Mouse (Mus musculus) myocyte (in vitro differentiated cells): ENCODE results near the gene Tnrc18.

Experiments used
- CEBPB ChIP-seq: IDR thresholded peaks from 2 replicates; pipeline ENCODE4 v1.6.1; 2011; ENCODE audit warnings: mild to moderate bottlenecking, moderate library complexity; ENCODE audit not compliant: poor library complexity, insufficient read depth, severe bottlenecking
- E2F4 ChIP-seq: IDR thresholded peaks from one replicate; pipeline ENCODE4 v1.6.1; 2011; ENCODE audit warnings: mild to moderate bottlenecking, control low read depth, moderate library complexity; ENCODE audit not compliant: insufficient read depth
- MAX ChIP-seq: IDR thresholded peaks from one replicate; pipeline ENCODE4 v1.6.1; 2011; ENCODE audit warnings: low read depth, mild to moderate bottlenecking, control low read depth
- MYOD1 ChIP-seq, 3 experiments: IDR thresholded peaks; one replicate each; pipeline ENCODE4 v1.6.1; 2011; ENCODE audit warnings: control low read depth in 2 of 3, low read depth in 2 of 3, mild to moderate bottlenecking in 2 of 3, moderate library complexity in 1 of 3; ENCODE audit not compliant: insufficient read length in 2 of 3, control insufficient read depth in 1 of 3
- MYOG ChIP-seq, 3 experiments: IDR thresholded peaks; one replicate each; pipeline ENCODE4 v1.6.1; 2011; ENCODE audit warnings: control low read depth in 2 of 3, low read depth in 2 of 3, mild to moderate bottlenecking in 2 of 3; ENCODE audit not compliant: insufficient read length in 2 of 3, control insufficient read depth in 1 of 3, insufficient read depth in 1 of 3
- POLR2A ChIP-seq: IDR thresholded peaks from one replicate; pipeline ENCODE4 v1.6.1; 2011; ENCODE audit warnings: low read depth, mild to moderate bottlenecking, control low read depth, moderate library complexity; ENCODE audit not compliant: insufficient read length
- POLR2AphosphoS2 ChIP-seq: IDR thresholded peaks from one replicate; pipeline ENCODE4 v1.6.1; 2011; ENCODE audit warnings: low read depth, control low read depth; ENCODE audit not compliant: insufficient read length
- REST ChIP-seq: IDR thresholded peaks from one replicate; pipeline ENCODE4 v1.6.1; 2011; ENCODE audit warnings: mild to moderate bottlenecking, control low read depth, moderate library complexity; ENCODE audit not compliant: insufficient read depth, insufficient read length
- SRF ChIP-seq: IDR thresholded peaks from one replicate; pipeline ENCODE4 v1.6.1; 2011; ENCODE audit warnings: low read depth; ENCODE audit not compliant: control insufficient read depth, insufficient read length
- TCF12 ChIP-seq: IDR thresholded peaks from one replicate; pipeline ENCODE4 v1.6.1; 2011; ENCODE audit warnings: mild to moderate bottlenecking, control low read depth; ENCODE audit not compliant: poor library complexity, insufficient read depth, severe bottlenecking
- TCF3 ChIP-seq: IDR thresholded peaks from one replicate; pipeline ENCODE4 v1.6.1; 2011; ENCODE audit warnings: low read depth, control low read depth; ENCODE audit not compliant: insufficient read length
- USF1 ChIP-seq: IDR thresholded peaks from one replicate; pipeline ENCODE4 v1.6.1; 2011; ENCODE audit warnings: low read depth, mild to moderate bottlenecking, control low read depth, moderate library complexity

DNA sequence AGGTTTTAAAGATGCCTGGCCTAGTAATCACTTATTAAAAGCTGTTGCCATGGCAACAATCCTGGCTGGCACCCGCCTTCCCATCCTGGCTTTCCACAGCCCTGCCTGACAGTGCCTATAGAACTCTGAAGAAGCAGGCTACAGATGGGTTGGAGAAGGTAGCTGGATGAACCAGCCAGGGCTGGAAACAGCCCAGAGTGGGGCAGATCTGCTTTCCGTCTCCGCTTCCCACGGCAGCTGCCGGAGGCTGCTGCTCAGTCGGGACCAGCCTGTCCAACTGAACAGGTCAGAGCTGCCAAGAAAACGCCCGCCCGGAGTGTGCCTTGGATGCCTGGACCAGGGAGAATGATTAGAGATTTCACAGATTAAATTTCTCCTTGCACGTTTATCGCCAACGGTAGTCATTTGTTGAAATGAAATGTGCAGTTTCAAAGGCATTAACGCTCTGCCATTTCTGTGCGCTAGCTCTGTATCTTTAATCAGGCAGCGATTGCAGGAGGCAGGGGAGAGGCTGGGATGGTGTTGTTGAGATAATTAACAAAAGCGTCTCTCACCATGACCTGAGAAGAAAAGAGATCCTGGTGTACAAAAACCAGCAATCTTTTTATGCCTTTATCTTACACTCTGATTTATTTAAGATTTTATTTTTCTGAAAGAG lies 56.0 kb downstream of the Tnrc18 start:
- TF ChIP-seq POLR2A (no peak), SRF (no peak), MAX (no peak), MYOG (IDR thresholded peaks at IDR 0.05; ENCODE audit: control insufficient read depth in 1 of 3, insufficient read depth in 1 of 3, insufficient read length in 2 of 3, low read depth in 2 of 3) (no peak), TCF12 (no peak), MYOD1 (IDR thresholded peaks at IDR 0.05; ENCODE audit: control insufficient read depth in 1 of 3, insufficient read length in 2 of 3, low read depth in 2 of 3) (no peak), USF1 (no peak), E2F4 (no peak), POLR2AphosphoS2 (no peak), CEBPB (no peak), TCF3 (no peak), REST (no peak)
